Mouse (Mus musculus) naive thymus-derived CD4-positive, alpha-beta T cell, adult 2 months (primary cell): ENCODE data around the gene Chn2.

Experiments used
- DNase-seq: peaks from one replicate; pipeline ENCODE4 v3.0.0-alpha.2; 2011; ENCODE audit warnings: low read depth

Chn2 gene

DNA sequence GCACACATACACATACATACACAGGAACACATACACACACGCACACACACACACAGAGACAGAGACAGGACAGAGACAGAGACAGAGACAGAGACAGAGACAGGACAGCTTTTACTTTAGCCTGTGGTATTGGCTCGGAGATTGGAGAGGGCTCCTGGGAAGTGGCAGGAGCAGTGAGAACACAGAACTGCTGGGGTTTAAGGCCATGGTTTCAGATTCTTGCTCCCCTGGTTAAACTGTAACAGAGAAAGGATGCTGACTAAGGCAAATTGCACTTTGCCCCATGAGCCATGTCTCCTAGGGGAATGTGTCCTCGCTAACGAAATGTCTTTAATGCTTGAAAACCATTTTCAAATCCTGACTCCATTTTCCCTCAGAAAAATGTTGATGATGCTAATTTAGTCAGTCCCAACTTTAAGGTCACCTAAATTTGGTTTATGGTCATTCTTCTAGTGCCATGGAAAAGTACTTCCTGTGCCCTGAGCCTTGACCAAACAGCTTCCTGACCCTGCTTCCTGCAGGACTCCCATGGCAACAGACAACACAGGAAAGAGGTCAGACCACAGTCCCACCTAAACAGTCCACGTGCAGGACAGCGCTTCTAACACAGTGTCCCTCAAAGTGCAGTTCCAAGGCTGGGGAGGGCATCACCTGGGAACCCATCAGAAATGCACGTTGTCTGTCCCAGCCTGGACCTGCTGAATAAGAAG is 163.1 kb downstream of the Chn2 start:
- no peak for DNase-seq

DNA sequence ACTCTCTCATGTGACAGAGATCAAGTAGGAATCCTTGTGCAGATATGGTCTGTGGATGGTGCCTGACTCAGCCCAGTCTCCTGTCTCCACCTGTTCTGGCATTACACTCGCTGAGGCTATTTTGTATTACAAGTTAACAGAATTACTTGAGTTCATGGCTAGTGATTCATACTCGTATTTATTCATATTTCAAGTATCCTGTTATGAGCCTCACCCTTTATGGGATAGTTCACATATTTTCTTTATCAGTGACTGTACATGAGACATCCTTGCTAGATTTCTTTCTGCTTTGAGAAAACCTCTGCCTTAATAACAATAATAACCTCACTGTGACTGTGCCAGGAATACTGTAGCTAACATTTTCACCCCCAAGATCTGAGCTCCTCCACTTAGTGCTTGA is 164.0 kb downstream of the Chn2 start:
- DNase-seq, result no peak

DNA sequence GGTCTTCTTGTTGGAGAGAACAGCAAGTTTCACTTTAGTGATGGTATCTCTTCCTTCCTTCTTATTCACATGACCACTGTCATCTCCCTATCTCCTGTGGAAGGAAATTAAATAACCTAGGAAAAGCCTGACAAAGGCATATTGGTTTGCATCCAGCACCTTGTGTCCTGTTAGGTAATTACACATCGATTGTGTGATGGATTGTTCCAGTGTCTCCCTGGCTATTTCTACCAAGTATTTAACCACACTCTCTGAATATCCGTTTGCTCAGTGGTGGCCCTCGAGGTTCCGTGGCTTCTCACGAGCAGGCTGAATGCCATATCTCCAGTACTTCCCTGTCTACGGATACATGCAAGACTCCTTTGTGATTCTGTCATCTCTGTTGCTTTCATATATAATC is 164.6 kb downstream of the Chn2 start:
- no peak for DNase-seq

DNA sequence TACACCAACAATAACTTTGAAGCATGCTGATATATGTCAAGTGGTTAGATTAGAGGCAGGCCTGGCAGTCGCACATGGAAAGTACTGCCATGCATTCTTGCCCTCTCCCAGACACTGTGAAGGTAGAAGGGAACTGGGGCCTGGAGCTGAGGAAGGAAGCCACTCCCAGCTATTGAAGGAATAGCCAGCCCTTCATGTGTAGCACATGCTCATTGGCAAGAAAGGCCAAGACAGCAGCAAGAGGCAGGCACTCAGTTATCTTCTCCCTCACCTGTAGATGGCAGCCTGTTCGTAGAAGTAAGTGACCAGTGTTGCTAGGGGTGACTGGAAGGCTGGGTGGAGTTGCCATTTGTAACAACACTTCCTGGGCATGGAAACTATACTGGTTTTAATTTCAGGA is 165.6 kb downstream of the Chn2 start:
- peak; percentile 43 for DNase-seq

DNA sequence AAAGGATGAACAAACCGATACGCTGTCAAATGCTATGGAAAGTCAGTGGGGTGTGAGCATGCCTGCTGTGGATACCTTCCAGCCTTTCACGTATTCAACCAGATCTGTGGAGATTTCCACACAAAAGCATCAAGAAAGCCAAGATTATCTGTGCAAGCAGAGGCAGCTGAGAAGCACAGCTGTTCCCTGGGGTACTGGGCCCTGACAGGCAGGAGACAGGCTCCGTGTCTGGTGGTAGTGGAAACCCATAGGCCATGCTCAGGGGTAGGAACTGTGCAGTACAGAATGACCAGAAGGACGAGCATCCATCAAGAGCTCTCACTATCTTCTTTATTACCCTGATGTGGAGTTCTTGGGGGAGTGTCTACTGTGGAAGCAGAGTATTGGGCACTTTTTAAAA is 166.1 kb downstream of the Chn2 start:
- no peak for DNase-seq

DNA sequence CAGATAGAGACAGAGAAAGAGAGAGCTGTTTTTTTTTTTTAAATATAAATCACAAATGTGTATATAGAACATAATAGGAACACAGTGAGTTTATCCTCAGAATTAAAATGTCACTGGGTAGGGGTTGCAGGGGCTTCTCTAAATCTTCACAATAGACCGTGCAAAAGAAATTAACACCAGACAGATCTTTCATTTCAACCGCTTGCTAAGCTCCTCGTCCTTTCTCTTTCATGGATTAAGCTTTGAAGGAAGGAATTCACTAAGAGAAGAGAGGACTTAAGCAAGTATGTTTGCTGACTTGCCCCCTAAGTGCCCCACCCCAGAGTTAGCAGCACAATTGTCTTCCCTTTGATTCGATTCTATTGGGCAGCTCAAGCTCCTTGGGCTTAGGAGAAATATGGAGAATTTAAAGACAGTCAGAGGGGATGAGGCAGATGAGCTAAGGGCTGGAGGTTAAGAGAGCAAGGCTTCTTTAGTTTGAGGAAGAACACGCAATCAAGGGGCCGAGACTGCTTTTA is 166.9 kb downstream of the Chn2 start:
- no peak for DNase-seq

DNA sequence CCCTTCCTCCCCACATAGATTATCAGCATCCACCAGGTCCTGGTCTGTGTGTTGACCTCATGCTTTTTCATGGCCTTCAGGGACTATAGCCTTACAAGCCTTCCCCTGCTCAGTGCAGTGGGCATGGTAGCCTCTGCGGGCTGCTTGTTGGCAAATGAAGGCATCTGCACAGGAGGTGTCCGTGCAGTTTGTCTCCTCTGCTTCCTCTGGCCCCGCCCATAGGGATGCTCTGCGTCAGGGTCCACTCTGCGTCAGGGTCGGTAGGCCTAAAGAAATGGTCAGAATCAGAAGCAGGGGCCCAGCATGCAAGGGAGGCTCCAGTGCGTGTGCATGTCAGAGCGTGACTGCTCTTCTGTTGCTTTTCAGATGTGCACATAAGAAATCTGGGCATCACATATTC is 169.4 kb downstream of the Chn2 start:
- DNase-seq, result no peak

DNA sequence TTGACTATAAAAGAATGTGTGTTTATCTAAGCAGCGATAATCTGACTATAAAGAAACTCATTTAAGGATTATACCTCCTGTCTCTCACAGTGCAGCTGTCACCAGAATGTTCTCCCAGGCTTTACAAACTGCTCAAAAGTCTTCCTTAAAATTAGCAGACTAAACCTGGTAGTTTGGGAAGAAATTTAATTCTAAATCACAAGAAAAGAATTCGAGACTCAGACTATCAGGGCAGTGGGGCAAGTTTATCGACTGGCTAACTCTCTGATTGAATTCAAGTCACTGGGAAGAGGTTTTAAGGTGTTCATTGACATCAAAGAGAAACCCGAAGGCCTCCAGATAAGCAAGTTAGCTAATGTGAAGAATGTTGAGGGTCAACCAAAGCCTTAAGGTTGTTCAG is 171.6 kb downstream of the Chn2 start:
- no peak for DNase-seq

DNA sequence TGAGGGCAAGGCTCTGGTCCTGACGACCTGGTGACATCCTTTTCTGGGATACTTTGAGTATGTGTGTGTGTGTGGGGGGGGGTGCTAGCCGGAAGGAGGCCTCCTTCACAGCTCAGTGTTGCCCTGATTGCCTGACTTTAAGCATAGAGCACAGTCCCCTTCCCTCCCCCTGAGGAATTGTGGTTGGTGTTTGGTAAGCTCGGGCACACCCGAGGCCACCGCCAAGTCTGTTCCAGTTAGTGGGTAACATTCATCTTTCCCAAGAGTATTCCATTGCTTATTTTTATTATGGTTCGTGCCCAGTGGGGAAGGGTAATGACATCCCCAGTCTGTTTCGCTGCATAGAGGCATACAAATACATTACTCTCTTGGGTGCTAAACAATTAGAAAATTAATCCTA is 172.6 kb downstream of the Chn2 start:
- no peak for DNase-seq

DNA sequence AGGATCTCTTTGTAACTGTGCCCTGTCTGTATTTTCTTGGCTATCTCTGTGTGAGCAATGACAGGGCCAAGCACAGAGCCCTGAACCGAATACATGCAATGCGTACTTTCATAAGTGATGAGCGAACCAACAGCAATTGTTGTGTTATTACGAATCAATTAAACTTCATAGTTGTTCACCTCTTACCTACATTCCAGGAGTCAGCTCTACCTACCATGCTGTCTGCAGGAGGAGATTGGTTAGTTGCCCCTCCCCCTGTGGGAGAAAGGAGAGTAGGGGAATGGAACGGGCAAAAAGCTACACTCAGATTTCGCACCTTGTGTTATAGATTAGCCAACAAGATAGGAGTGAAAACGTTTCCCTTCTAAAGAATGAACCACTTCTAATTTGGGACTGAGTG is 174.4 kb downstream of the Chn2 start:
- no peak for DNase-seq

DNA sequence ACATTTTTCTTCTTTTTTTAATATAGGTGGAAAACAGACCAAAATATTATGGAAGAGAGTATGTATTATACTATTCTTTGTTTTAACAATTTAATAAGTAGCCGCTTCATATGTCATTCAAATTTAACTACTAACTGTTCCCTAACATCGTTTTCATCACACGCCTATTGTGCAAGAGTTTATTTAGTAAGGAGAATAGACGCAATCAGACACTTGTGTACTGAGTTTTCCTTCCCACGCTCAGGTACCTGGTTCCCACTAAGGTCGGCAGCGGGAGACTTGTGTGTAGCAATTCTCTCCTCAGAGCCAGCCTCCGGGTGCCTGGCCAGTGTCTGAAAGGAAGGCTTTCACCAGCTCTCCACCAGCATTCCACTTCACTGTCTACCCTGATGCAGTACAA is 176.3 kb downstream of the Chn2 start:
- no peak for DNase-seq

DNA sequence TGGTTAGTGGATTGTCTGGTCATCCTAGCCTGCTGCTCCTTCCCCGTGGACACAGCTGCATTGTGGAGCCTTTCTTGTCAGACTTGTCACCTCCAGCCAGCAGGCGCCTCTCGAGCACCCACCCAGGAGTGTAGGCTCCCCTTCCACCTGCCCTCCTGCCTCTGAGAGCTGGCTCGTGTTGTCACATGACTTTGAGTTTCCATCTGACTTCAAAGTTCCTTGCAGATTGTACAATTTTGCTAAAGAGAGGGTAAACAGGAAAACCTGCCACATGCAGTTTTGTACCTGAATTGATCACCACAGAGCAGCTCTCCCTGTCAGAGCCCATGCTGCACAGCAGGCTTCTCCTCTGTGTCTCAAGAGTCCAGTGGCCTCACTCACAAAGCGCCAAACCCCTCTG is 177.2 kb downstream of the Chn2 start:
- peak; percentile 60 for DNase-seq

DNA sequence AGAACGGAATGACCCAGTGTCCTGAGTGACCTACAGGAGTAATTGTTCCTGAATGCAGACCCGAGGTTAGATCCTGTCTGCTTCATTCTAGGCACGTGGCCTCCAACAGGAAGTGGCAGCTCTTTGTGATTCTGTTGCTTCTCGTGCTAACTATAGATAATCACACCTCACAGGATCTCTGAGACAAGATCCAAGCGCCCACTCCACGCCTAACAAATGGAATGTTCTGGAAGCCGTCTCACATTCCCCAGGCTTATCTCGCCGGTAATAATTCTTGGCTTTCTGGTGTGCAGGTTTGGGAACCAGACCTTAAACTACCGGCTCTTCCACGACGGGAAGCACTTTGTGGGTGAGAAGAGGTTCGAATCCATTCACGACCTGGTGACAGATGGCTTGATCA is 180.8 kb downstream of the Chn2 start:
- peak; percentile 23 for DNase-seq

DNA sequence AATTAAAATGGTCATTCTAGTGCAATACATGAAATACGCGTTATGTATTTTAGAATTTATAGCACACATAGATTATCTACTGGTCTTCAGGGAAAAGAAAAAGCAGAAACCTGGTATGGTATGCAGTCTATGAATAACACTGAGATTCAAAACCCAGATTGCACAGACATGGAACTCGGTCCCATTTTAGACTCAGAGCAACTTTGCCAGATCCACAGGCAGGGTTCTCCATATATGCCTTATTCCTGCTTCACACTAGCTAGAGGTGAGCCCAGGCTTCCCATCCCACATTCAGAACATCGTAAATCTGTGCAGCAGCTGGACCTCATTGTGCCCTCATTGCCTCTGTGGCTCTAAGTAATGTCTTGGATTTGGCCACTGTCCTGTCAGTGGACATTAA is 184.2 kb downstream of the Chn2 start:
- DNase-seq, result no peak

DNA sequence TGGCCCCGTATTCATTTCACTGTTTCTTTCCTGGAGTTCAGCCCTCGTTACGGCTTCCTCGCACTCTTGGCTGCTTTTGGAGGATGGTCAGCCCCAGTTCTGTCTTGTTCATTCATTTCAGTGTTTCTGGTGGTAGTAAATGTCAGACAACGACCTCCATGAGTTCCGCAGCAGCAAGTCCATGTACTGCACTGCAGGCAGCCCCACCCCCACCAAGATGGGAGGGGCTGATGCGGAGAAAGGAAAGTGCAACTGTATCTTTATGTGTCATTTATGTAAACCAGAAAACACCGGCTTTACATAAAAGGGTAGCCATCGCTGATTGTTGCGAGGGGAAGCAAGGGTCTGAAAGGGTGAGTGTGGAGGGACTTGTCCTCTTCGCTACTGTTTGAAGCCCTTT is 185.0 kb downstream of the Chn2 start:
- no peak for DNase-seq

DNA sequence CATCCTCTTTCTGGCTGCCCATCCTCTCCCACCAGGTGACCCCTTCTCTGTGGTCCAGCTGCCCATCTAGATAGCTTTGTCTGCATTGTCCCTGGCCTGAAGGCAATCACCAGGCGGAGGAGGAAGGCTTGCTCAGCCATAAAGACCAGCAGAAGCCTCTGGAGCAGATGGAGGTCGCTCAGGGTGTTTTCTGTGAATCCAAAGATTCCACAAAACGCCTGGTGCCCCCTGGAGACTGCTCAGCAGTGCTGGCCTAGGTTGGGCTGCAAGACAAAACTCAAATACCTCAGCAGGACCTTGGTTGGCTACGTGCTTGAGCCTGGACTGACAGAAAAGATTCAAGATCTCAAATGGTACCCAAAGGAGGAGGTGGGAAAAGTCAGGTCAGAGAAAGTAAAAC is 186.0 kb downstream of the Chn2 start:
- no peak for DNase-seq

DNA sequence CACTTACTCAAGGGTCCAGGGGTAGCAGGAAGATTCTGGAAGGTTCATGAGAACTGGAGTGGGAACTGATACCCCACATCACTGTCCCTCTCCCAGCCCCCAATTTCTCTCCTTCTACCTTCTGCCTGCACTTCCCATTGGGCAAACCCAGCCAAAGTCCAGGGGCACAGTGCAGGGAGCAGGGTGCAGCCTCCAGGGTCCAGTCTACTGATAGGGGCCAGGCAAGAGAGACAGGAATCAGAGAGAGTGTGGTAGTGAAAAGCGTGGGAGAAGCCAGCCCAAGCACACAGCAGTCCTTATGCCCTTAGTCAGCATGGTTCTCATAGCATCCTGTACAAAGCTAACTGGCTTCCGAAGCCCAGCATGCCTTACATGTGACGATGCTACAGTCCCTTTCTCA is 187.7 kb downstream of the Chn2 start:
- no peak for DNase-seq

DNA sequence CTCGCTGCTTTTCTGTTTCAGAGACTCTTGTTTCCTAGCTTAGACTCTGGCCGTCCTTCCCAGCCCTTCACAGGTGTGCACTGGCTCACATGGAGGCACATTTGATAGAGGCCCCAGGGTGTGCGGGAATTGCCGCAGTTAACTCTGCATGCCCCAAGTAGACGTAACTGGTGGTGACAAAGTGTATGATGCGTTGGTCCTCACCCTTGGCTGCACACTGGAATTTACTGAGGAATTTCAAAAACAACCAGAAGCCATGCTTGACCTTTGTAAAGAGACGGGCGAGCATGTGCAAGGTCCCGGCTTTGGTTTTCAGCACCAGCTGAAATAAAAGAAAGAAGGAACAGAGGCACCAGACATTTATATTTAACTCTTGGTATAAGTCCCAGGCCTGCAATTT is 189.1 kb downstream of the Chn2 start:
- no peak for DNase-seq

DNA sequence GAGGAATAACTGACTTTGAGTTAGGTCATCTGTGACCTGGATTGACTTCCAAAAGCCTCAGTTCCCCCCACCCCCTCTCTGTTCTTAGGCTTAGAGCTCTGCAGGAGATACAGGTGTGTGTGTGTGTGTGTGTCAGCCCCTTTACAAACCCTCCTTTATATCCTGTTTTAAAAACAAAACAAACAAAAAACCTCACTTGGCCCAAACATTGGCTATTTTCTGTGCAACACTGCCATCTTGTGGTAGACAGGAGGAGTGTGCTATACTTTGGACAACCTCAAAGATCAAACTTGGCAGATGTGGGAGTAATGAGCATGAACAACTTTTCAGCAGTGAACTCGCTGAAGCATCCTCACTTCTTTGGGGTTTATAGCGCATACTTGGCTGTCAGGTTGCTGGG is 189.5 kb downstream of the Chn2 start:
- DNase-seq, result peak; percentile 82

DNA sequence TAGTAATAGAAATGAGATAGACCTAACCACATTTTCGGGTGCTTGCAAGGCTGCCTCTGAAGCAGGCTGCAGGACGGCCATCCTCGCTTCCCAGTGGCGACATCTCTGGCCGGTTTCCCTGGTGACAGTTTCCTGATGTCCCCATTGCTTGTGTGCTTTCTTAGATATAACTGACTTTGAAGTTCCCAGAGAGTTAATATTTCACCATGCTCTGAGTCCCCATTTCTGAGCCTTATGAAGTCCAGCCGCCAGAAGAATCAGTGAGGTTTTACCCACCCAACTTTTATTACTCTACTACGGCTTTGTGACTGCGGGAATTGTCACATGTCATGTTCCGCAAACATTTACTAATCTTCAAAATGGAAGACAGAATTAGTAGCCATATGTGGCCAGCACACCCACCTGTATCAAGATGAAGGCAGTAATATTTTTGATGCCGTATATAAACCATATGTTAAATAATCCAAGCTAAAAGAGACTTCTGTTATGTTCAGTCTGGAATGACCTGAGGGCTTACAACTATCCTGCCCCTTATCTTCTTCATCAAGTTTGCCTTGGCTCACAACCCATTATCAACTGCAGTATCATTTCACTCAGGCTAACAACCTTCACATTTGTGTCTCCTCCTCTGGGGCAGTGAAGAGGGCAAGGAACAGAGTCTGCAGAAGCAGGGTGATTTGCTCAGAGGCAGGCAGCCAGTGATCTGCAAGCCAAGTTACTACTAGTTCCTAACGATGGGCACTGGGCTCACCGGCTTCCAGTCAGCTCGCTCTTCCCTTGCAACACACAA is 192.6 kb downstream of the Chn2 start:
- DNase-seq, result no peak

DNA sequence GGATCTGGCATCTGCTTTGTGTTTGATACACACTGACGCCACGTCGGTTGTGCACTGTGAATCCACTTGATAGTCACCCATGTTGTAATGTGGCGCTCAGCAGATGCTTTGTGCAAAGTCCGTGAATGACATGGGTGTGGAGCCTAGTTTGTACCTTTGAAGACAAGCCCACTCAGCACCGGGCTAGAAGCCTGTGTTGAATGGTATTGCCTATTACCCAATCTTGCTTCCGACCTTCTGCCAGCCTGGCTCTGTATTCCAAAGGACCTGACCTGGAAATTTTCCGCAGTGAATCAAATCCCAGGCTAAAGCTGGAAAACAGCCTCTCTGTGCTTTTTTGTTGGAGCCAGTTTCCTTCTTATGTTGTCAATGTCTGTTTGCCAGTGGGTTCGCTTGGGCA is 197.1 kb downstream of the Chn2 start:
- DNase-seq, result no peak

DNA sequence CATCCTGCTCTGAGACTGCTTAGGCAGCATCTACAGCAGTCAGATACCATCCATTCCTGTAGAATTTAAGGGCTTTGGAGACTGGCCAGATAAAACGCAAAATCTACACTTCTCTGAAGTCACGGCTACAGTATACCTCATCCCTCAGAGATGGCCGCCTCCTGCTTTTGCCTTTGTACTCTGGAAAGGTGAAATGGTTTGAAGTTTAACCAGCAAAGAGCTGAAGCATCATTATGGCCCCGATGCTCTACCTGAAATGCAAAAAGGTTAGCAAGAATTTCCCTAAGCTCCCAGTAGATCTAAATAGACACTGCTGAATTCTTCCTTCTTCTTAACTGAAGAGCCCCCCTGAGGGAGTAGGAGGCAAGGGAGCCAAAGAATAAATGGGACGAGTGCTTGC is 202.4 kb downstream of the Chn2 start:
- DNase-seq, result no peak

DNA sequence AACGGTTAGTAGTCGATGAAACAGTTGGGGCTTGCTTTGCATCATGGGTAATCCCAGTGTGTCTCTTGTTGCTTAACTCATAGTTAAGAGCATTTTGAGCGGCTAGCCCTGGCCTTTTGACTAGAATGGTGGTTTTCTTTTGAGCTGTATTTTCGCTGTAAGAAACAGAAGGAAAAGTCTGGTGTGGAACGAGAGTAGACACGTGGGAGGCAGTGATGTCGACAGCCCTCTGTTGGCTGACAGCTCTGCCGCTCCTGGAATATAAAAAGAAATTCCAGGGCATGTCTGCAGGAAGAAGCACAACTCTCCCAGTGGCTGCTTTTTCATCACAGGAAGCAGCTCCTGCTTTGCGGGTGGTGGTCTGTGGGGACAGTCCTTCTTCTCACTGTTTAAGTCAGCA is 202.9 kb downstream of the Chn2 start:
- DNase-seq, result no peak
